Mouse (Mus musculus) ovary, adult 18-20 months (tissue): ENCODE data around the gene B4galt1.
A peak's percentile ranks its signal among the peaks of the same experiment; 100 is the strongest.

Source experiments
- DNase-seq: peaks from one replicate; pipeline ENCODE4 v3.0.0; 2022; ENCODE audit warnings: low spot score, mixed read lengths

Gene B4galt1

GRCm38 (mm10) chr4:40870206-40870605 is 16.4 kb upstream of the B4galt1 start:
- DNase-seq = no peak

- peak; percentile 70 for DNase-seq
These were observed 14.9 kb upstream of the B4galt1 start for GRCm38 (mm10) chr4:40868554-40869232.

- no peak for DNase-seq
These were observed 10.6 kb upstream of the B4galt1 start for GRCm38 (mm10) chr4:40864361-40864760.

GRCm38 (mm10) chr4:40863340-40863739 is 9.5 kb upstream of the B4galt1 start:
- DNase-seq = no peak

- DNase-seq = no peak
These were observed 7.3 kb upstream of the B4galt1 start for GRCm38 (mm10) chr4:40861131-40861530.

GRCm38 (mm10) chr4:40857824-40858346 is 4.1 kb upstream of the B4galt1 start:
- DNase-seq = no peak

- no peak for DNase-seq
These were observed 2.8 kb upstream of the B4galt1 start for GRCm38 (mm10) chr4:40856571-40856970.

- DNase-seq = no peak
These were observed 655 bp upstream of the B4galt1 start for GRCm38 (mm10) chr4:40854387-40854933.

- no peak for DNase-seq
These were observed 792 bp downstream of the B4galt1 start for GRCm38 (mm10) chr4:40852861-40853564.

- no peak for DNase-seq
These were observed 1.5 kb downstream of the B4galt1 start for GRCm38 (mm10) chr4:40852249-40852781.

- no peak for DNase-seq
These were observed 2.0 kb downstream of the B4galt1 start for GRCm38 (mm10) chr4:40851763-40852248.

GRCm38 (mm10) chr4:40851031-40851762 is 2.6 kb downstream of the B4galt1 start:
- no peak for DNase-seq

GRCm38 (mm10) chr4:40850582-40850981 is 3.2 kb downstream of the B4galt1 start:
- peak; percentile 70 for DNase-seq

- no peak for DNase-seq
These were observed 4.3 kb downstream of the B4galt1 start for GRCm38 (mm10) chr4:40849518-40849917.

GRCm38 (mm10) chr4:40848246-40848645 is 5.6 kb downstream of the B4galt1 start:
- DNase-seq = no peak

- no peak for DNase-seq
These were observed 6.6 kb downstream of the B4galt1 start for GRCm38 (mm10) chr4:40847160-40847559.

- peak; percentile 34 for DNase-seq
These were observed 7.5 kb downstream of the B4galt1 start for GRCm38 (mm10) chr4:40846143-40846931.

- DNase-seq = no peak
These were observed 8.7 kb downstream of the B4galt1 start for GRCm38 (mm10) chr4:40844811-40845751.

GRCm38 (mm10) chr4:40844251-40844721 is 9.5 kb downstream of the B4galt1 start:
- no peak for DNase-seq

GRCm38 (mm10) chr4:40843726-40844125 is 10.1 kb downstream of the B4galt1 start:
- no peak for DNase-seq
